Mouse (Mus musculus) frontal cortex, postnatal 25 days (tissue): ENCODE results near the gene Morf4l1.
"Not testable (repeated sequence)": the region's sequence is repeated elsewhere in the genome, so short reads cannot be mapped to it uniquely, and the experiment has no call there.

Source experiments
- DNase-seq, 2 experiments: peaks; one replicate each; pipeline ENCODE4 v3.0.0; 2022; ENCODE audit warnings: low spot score in 2 of 2

The Morf4l1 gene

GRCm38 (mm10) chr9:90113651-90114566, 665 bp downstream of the Morf4l1 start:
- DNase-seq: peak; percentile 82 to 89

GRCm38 (mm10) chr9:90113151-90113550, 1.4 kb downstream of the Morf4l1 start:
- no peak for DNase-seq

GRCm38 (mm10) chr9:90109386-90109785, 5.2 kb downstream of the Morf4l1 start:
- no peak for DNase-seq

GRCm38 (mm10) chr9:90108272-90108671, 6.3 kb downstream of the Morf4l1 start:
- DNase-seq: no peak

- no peak for DNase-seq
These were observed 7.7 kb downstream of the Morf4l1 start for GRCm38 (mm10) chr9:90106915-90107314.

GRCm38 (mm10) chr9:90105462-90105861, 9.1 kb downstream of the Morf4l1 start:
- DNase-seq: no peak

GRCm38 (mm10) chr9:90100760-90101159, 13.8 kb downstream of the Morf4l1 start:
- no peak for DNase-seq

GRCm38 (mm10) chr9:90098934-90099333, 15.6 kb downstream of the Morf4l1 start:
- no peak for DNase-seq

- no peak for DNase-seq
These were observed 25.1 kb downstream of the Morf4l1 start for GRCm38 (mm10) chr9:90089339-90090104.

- no peak for DNase-seq
These were observed 26.6 kb downstream of the Morf4l1 start for GRCm38 (mm10) chr9:90087906-90088485.

- DNase-seq: no peak
These were observed 29.7 kb downstream of the Morf4l1 start for GRCm38 (mm10) chr9:90084766-90085468.

- no peak for DNase-seq
These were observed 30.4 kb downstream of the Morf4l1 start for GRCm38 (mm10) chr9:90084152-90084551.

- no peak for DNase-seq
These were observed 31.6 kb downstream of the Morf4l1 start for GRCm38 (mm10) chr9:90082992-90083391.

- not testable (repeated sequence) for DNase-seq
These were observed 32.6 kb downstream of the Morf4l1 start for GRCm38 (mm10) chr9:90081961-90082360.

- DNase-seq: peak; percentile 41 to 45
These were observed 37.6 kb downstream of the Morf4l1 start for GRCm38 (mm10) chr9:90076849-90077461.

- no peak for DNase-seq
These were observed 38.4 kb downstream of the Morf4l1 start for GRCm38 (mm10) chr9:90076131-90076530.

- DNase-seq: no peak
These were observed 39.2 kb downstream of the Morf4l1 start for GRCm38 (mm10) chr9:90075336-90075735.

GRCm38 (mm10) chr9:90070174-90070573, 44.4 kb downstream of the Morf4l1 start:
- DNase-seq: no peak

- DNase-seq: no peak
These were observed 45.1 kb downstream of the Morf4l1 start for GRCm38 (mm10) chr9:90069485-90069884.

- no peak for DNase-seq
These were observed 45.8 kb downstream of the Morf4l1 start for GRCm38 (mm10) chr9:90068786-90069185.

- DNase-seq: no peak
These were observed 47.2 kb downstream of the Morf4l1 start for GRCm38 (mm10) chr9:90067341-90067740.
